Mouse (Mus musculus) intestine, embryonic 16.5 days (tissue): Measurements from ENCODE around the gene Sod1. TPM values are rescaled to one million over a fixed set of nuclear protein-coding genes. Genes with fewer than 3 reads are reported as not detected.
"Not testable (repeated sequence)": the region's sequence is repeated elsewhere in the genome, so short reads cannot be mapped to it uniquely, and the experiment has no call there.

Experiments
- ATAC-seq: fragments of 200-750 bp; cut with Nextera tagmentation; 2 replicates; pipeline ENCODE4 v1.8.0; 2017; ENCODE audit warnings: moderate TSS enrichment, moderate library complexity
- H3K27ac ChIP-seq: fragments of 300-500 bp; sonication (generic); 2 replicates; pipeline ENCODE4 v1.5.1; 2014; ENCODE audit warnings: mild to moderate bottlenecking, low read length
- H3K27me3 ChIP-seq: fragments of 300-500 bp; sonication (generic); replicated peaks from 2 replicates; pipeline ENCODE4 v1.6.1; 2014; ENCODE audit warnings: low read length, control low read depth, mixed read lengths; ENCODE audit not compliant: control insufficient read depth, insufficient read depth
- H3K36me3 ChIP-seq: fragments of 300-500 bp; sonication (generic); 2 replicates; pipeline ENCODE4 v1.6.1; 2014; ENCODE audit warnings: low read length, control low read depth; ENCODE audit not compliant: control insufficient read depth, insufficient read depth
- H3K4me1 ChIP-seq: fragments of 300-500 bp; sonication (generic); 2 replicates; pipeline ENCODE4 v1.6.1; 2014; ENCODE audit warnings: low read length, control low read depth, mixed read lengths; ENCODE audit not compliant: control insufficient read depth, insufficient read depth
- H3K4me2 ChIP-seq: fragments of 300-500 bp; sonication (generic); 2 replicates; pipeline ENCODE4 v1.6.1; 2014; ENCODE audit warnings: low read depth, low read length, control low read depth
- H3K4me3 ChIP-seq: fragments of 300-500 bp; sonication (generic); 2 replicates; pipeline ENCODE4 v1.5.1; 2014; ENCODE audit warnings: mild to moderate bottlenecking, low read length
- H3K9ac ChIP-seq: fragments of 300-500 bp; sonication (generic); 2 replicates; pipeline ENCODE4 v1.6.1; 2014; ENCODE audit warnings: low read depth, low read length
- H3K9me3 ChIP-seq: fragments of 300-500 bp; sonication (generic); 2 replicates; pipeline ENCODE4 v1.6.1; 2016; ENCODE audit warnings: low read length, control low read depth; ENCODE audit not compliant: control insufficient read depth
- WGBS: fragments of 180-500 bp; shearing (Covaris S2); extraction: QIAGEN DNeasy Blood & Tissue Kit; methylation state at CpG from one replicate; pipeline ENCODE4 v1.1.7; 2014; 5-methylcytosine and 5-hydroxymethylcytosine counted together
- polyA plus RNA-seq: library from polyadenylated mRNA; unstranded; fragments of >200 nt; fragmentation: Nextera tagmentation; extraction: Ambion mirVana; gene quantifications from 2 replicates; pipeline ENCODE4 v1.2.1, GENCODE M21; 2015

Gene Sod1
- polyA plus RNA-seq, 1 experiment from 2014 or later, result 1,142 TPM

DNA sequence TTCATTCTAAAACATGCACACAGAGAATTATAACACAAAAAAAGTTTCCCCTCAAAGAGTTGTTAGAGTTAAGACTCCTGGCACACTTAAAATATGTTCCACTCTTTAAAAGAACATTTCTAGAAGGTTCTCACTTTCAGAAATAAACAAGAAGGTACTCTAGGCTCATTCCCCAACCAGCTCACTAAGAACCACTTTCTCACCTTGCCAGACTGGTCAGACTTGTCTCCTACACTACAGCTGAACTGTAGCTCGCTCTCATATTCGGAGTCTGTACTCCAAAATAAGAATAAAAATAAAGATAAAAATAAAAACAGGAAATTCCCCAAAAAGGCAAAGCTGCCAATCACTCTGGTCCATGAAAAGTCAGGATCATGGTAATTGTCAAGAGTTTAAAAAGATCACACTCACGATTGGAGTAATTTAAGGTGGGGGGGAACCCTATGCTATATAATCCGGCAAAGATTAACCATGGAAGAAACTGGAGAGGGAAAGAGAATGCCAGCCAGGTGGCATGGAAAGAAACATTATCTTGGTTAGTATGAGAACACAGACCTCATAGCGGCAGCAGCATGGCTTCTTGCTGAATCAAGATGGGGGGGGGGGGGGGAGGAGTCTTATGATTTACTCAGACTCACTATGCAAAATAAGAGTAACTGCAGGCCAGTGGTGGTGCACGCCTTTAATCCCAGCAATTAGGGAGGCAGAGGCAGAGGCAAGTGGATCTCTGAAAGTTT is 17.2 kb upstream of the Sod1 start:
- no peaks in the 10 kb centered on the region for H3K9me3 ChIP-seq
- no peaks in the 10 kb centered on the region for H3K36me3 ChIP-seq
- no peak overlapping the region for H3K9ac ChIP-seq
- WGBS, result 69% methylated on average over 6 of the region's 6 CpGs
- no peak for ATAC-seq
- H3K27ac ChIP-seq, result no peak overlapping the region
- H3K27me3 ChIP-seq, result no peaks in the 10 kb centered on the region
- H3K4me3 ChIP-seq, result no peak overlapping the region
- peaks cover 7% of the 10 kb centered on the region; the same call in 1 of the 2 replicates for H3K4me1 ChIP-seq
- H3K4me2 ChIP-seq, result no peak overlapping the region

GRCm38 (mm10) chr16:90204868-90205267 is 15.7 kb upstream of the Sod1 start:
- ATAC-seq, result no peak
- Histone ChIP-seq H3K9me3 (no peaks in the 10 kb centered on the region), H3K9ac (no peak overlapping the region), H3K36me3 (no peaks in the 10 kb centered on the region), H3K27ac (no peak overlapping the region), H3K4me1 (peaks cover 7% of the 10 kb centered on the region; the same call in 1 of the 2 replicates), H3K27me3 (no peaks in the 10 kb centered on the region), H3K4me3 (no peak overlapping the region), H3K4me2 (no peak overlapping the region)
- 95% methylated on average over 2 of the region's 2 CpGs for WGBS

DNA sequence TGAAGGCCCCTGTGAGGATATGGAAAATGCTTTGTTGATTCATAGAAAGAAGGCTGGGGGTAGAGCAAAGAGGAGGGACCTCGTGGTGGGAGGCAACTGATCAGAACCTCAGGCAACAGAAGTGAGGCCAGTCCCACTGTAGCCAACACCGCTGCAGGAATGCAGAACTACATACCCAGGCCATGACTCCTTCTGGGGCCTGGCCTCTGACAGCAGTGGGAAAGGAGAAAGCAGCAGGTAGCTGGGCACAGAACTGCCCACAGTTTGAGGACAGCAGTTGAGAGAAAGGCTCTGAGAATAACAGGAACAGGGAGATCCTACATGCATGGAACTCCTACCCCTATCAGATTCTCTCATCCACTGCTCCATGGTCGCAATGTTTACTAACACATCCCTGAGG is 11.6 kb upstream of the Sod1 start:
- H3K9me3 ChIP-seq, result no peaks in the 10 kb centered on the region
- no peaks in the 10 kb centered on the region for H3K27me3 ChIP-seq
- H3K27ac ChIP-seq, result no peak overlapping the region

DNA sequence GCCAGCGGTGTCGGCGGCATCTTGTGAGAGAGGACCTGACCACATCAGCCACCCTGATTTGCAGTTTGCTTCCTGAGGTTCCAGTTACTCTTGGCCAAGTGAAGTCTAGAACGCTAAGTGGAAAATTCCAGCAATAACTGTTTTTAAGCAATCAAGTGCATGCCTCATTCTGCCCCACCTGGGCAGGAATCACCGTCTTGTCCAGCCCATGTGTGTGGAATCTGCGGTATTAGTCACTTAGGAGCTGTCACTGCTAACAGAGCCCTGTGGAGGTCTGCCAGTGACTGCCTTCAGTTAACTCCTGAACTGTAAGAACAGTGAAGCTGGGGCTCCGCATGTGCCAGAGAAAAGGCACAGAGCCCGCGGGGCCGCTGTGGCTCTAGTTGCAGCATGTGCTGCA is 9.8 kb upstream of the Sod1 start:
- no peak overlapping the region for H3K4me2 ChIP-seq
- H3K4me1 ChIP-seq, result 0 out of 2 replicates have a peak, but pooled peaks cover 3% of the 10 kb centered on the region
- H3K4me3 ChIP-seq, result no peak overlapping the region
- 0 out of 2 replicates have a peak, but pooled peaks have one; percentile 12 for ATAC-seq
- H3K36me3 ChIP-seq, result no peaks in the 10 kb centered on the region
- no peak overlapping the region for H3K27ac ChIP-seq
- H3K27me3 ChIP-seq, result no peaks in the 10 kb centered on the region
- WGBS, result 74% methylated on average over 10 of the region's 10 CpGs
- no peaks in the 10 kb centered on the region for H3K9me3 ChIP-seq
- H3K9ac ChIP-seq, result no peak overlapping the region

More for the DNA sequence above, 11.6 kb upstream of the Sod1 start:
- ATAC-seq, result no peak
- Histone ChIP-seq H3K4me1 (0 out of 2 replicates have a peak, but pooled peaks cover 3% of the 10 kb centered on the region), H3K36me3 (no peaks in the 10 kb centered on the region), H3K4me3 (no peak overlapping the region), H3K4me2 (no peak overlapping the region), H3K9ac (no peak overlapping the region)
- 73% methylated on average over 3 of the region's 3 CpGs for WGBS

DNA sequence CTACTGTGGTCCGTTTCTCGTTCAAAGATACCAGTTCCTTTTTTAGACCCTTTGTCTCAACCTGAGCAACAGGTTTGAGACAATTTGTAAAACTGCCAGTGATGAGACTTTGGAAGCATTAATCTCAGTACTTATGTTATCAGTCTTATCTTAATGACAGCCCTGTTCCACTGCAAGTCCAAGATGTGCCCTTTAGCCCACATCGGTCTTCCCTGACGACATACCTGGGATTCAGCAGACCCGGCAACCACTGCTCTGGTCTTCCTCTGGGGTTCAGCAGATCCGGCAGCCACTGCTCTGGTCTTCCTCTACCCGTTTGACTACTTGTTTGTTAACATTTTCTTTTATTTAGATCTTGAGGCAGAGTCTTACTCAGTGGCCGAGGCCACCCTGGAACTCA is 8.8 kb upstream of the Sod1 start:
- no peak overlapping the region for H3K4me3 ChIP-seq
- H3K36me3 ChIP-seq, result no peaks in the 10 kb centered on the region
- ATAC-seq, result peak; percentile 73

DNA sequence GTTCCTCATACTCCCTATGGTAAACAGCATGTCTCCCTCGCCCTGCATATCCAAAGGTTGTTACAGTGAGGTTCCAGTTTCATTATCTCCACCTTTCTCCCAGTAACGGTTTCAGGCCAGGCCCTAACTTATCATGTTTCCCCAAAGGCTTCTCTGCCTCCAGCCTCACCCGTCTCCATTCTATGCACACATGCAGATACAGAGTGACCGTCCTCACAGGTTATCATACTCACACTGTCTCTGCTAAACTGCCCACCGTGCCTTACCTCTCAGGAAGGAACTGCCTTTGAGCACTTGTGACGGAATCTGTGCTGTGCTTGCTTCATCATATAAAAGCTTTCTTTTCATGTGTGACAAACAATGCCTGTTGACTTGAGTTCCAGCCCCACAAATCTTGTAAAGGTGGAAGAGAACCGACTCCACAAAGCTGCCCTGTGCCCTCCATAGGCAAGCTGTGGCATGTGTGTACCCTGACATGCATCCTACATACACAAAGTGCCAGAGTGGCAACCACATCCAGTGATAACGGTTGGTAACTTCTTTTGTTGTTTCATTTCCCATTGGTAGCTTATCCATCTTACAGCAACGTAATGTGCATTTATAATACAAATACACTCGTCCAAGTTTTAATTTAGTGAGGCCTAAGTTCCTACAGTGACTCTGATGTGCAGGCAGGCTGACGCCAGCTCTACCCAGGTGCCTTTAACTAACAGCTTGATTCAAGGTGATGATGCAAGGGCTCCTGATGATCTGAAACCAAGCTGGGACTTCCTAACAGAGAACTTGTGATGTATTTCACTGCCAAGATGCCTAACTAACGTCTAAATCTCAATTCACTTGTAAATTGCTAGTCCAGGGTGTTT is 6.8 kb upstream of the Sod1 start:
- WGBS, result 72% methylated on average over 12 of the region's 12 CpGs
- Histone ChIP-seq H3K36me3 (no peaks in the 10 kb centered on the region), H3K4me3 (no peak overlapping the region), H3K4me1 (peaks cover 6% of the 10 kb centered on the region; the same call in 1 of the 2 replicates), H3K27ac (no peak overlapping the region), H3K4me2 (no peak overlapping the region), H3K9ac (no peak overlapping the region), H3K9me3 (no peaks in the 10 kb centered on the region), H3K27me3 (no peaks in the 10 kb centered on the region)
- ATAC-seq, result no peak

More for the DNA sequence above, 8.8 kb upstream of the Sod1 start:
- H3K27me3 ChIP-seq, result no peaks in the 10 kb centered on the region
- 0 out of 2 replicates have a peak, but pooled peaks cover 3% of the 10 kb centered on the region for H3K4me1 ChIP-seq
- H3K27ac ChIP-seq, result no peak overlapping the region
- no peak overlapping the region for H3K4me2 ChIP-seq
- WGBS, result 52% methylated on average over 8 of the region's 8 CpGs
- no peak overlapping the region for H3K9ac ChIP-seq
- no peaks in the 10 kb centered on the region for H3K9me3 ChIP-seq

GRCm38 (mm10) chr16:90214731-90215565 is 5.6 kb upstream of the Sod1 start:
- no peaks in the 10 kb centered on the region for H3K9me3 ChIP-seq
- no peaks in the 10 kb centered on the region for H3K27me3 ChIP-seq
- ATAC-seq, result no peak

GRCm38 (mm10) chr16:90215879-90216278 is 4.7 kb upstream of the Sod1 start:
- not testable (repeated sequence) for H3K4me1 ChIP-seq, H3K27ac ChIP-seq, H3K9me3 ChIP-seq, H3K4me3 ChIP-seq, H3K9ac ChIP-seq, H3K4me2 ChIP-seq, H3K27me3 ChIP-seq, H3K36me3 ChIP-seq, ATAC-seq
- WGBS, result 81% methylated on average over 5 of the region's 5 CpGs

More at GRCm38 (mm10) chr16:90214731-90215565, 5.6 kb upstream of the Sod1 start:
- Histone ChIP-seq H3K36me3 (no peaks in the 10 kb centered on the region), H3K27ac (no peak overlapping the region), H3K9ac (no peak overlapping the region), H3K4me2 (no peak overlapping the region), H3K4me1 (peaks cover 6% of the 10 kb centered on the region; the same call in 1 of the 2 replicates), H3K4me3 (no peak overlapping the region)
- WGBS, result 90% methylated on average over 11 of the region's 11 CpGs

- WGBS, result 60% methylated on average over 2 of the region's 2 CpGs
- peak; percentile 52 for ATAC-seq
- H3K4me3 ChIP-seq, result no peak overlapping the region
- H3K27ac ChIP-seq, result peak overlapping the region; percentile 74
- H3K9ac ChIP-seq, result no peak overlapping the region
- H3K27me3 ChIP-seq, result no peaks in the 10 kb centered on the region
- H3K9me3 ChIP-seq, result no peaks in the 10 kb centered on the region
- no peaks in the 10 kb centered on the region for H3K36me3 ChIP-seq
- H3K4me2 ChIP-seq, result no peak overlapping the region
- H3K4me1 ChIP-seq, result peaks cover 2% of the 10 kb centered on the region; the same call in 1 of the 2 replicates
Measured at GRCm38 (mm10) chr16:90216414-90216813, 4.1 kb upstream of the Sod1 start.
